Mouse (Mus musculus): ENCODE measurements at regions not wholly inside any gene's neighbourhood (a gene's known extent, or its start where the extent isn't known, plus 50 kb on each side); places are given as distances from the start of the nearest gene placed in this dataset.

- no peak for TF ChIP-seq POLR2A (IDR thresholded peaks at IDR 0.05; ENCODE audit: low read depth, low read length)
- TF ChIP-seq CTCF (IDR thresholded peaks at IDR 0.05; ENCODE audit: extremely low read depth, insufficient read depth, insufficient read length, insufficient replicate concordance) = no peak
Observed at GRCm38 (mm10) chr13:46091109-46091508, 126.3 kb upstream of the Atxn1 start.

Data from spleen, adult 2 months (tissue).